Mouse (Mus musculus) layer of hippocampus, adult 9-11 months (tissue): Measurements from ENCODE around the gene Cd28.
"Not testable (repeated sequence)": the region's sequence is repeated elsewhere in the genome, so short reads cannot be mapped to it uniquely, and the experiment has no call there.

Experiments
- DNase-seq: peaks from one replicate; pipeline ENCODE4 v3.0.0; 2022

Cd28 gene

DNA sequence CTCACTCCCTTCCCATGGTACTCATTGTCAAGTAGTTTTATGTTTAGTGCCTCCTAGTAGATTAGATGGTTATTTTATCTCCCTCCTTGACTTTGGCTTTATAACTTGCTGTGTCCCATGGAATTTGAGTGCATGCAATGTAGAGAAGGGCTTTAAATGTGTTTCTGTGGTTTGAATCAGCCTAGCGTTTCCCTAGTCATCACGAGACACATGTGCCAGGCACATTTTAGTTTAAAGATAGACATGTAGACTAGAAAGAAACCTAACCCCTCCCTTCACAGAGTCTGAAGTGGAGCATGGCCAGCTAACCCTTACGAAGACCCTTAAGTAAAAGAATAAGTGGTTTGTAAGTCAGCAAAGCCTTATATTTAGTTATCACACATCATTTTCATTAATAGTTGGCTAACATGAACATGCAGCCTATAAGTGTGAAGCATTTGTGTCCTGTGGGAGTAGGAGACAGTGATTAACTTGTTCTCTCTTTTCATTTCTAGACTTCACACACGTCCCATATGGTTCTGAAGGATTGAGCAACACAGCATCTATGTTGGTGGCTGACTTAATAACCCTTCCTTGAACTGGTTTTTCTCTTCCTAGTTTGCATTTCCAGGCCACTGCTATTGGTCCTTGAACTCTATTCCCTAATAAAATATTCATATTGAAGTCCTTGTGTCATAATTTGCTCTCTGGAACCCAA is 86.7 kb downstream of the Cd28 start:
- no peak for DNase-seq

DNA sequence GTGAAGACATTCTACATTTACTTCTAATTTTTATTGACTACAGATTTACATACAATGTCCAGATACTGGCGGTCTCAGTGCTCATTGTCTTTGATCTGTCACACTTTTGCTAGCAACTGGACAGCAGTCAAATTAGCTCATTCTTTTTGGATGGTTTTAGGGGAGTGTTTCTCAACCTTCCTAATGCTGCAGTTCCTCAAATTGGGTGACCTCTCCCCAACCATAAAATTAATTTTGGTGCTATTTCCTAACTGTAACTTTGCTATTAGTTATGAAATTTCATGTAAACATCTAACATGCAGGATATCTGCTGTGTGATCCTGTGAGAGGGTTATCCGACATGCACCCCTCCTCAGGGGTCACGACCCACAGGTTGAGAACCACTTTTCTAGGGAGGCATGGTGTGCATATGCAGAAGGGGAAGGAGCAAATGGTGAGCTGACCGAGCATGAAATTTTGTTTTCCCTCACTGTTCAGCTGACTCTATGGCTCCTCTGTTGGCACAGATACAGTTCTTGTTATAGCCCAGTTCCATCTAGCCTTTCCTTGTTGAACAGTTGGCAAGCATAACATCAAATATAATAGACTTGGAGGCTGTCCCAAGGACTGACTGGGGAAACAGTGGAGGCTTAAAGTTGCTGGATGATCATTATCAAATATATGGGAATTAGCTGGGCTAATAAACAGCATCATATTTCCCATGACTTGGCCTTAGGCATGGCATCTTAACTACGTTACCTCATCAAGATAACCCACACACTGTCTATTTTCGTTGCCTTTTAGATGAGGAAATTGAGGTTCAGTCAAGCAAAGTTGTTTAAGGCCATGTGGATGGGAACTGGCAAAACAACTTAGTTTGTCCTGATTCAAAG is 87.5 kb downstream of the Cd28 start:
- DNase-seq: no peak

DNA sequence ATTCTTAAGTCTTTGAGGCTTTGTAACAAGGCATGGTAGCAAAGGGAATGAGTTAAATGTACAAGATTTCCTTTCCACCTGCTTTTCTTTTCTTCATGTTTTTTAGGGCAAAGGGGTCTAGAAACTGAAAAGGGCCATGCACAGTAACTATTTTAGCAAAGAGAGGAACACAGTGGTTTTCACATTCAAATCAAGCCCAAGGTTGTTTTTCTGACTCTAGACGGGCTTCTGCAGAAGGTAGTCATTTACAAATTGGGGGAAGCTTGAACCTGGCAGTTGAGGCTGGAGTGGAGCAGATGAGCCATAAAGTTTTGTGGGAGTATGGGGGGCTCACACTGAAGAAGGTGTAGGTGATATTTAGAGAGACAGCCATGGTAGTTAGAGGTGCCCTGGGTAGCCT is 88.6 kb downstream of the Cd28 start:
- DNase-seq: no peak

DNA sequence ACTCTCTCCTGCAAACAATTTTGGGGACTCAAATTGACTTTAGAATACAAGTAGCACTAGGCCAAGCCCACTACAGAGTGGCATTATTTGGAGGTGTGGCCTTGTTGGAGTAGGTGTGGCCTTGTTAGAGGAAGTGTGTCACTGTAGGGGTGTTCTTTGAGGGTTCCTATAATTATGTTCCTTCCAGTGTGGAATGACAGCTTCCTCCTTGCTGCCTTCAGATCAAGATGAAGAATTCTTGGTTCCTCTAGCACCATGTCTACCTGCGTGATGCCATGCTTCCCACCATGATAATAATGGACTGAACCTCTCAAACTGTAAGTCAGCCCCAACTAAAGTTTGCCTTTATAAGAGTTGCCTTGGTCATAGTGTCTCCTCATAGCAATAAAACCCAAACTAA is 91.1 kb downstream of the Cd28 start:
- no peak for DNase-seq

DNA sequence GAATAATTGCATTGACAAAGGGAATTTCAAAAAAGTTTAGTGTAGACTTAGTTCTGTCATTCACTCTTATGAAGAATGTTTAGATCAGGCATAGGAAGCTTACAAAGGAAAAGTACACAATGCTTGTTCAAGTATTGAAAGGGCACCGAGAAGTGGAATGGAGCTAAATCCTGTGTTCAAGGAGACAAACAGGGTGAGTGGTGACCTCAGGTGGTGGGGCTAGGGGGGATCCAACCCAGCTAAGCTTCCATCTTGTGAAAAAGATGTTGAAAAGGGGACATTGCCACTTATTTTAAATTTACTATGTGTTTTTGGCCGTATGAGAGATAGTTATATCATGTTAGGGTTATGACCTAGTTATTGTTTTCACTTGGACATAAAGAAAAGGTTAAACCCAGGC is 91.9 kb downstream of the Cd28 start:
- DNase-seq: no peak

DNA sequence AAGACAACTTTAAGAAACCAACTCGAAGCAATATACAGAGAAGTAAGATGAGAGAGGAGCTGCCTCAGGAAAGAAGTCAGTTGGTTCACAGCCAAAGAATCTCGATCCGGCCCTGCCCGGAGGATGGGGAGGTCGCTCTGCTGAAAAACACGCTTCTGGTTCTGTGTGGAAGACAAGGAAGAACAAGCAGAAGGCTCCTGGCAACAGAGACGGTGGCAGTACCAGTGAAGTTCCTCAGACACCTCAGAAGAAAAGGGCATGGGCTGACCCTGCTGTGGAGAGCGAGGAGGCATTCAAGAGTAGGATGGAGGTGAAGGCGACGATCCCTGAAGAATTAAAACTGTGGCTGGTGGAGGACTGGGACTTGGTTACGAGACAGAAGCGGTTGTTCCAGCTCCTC is 92.6 kb downstream of the Cd28 start:
- DNase-seq: no peak

DNA sequence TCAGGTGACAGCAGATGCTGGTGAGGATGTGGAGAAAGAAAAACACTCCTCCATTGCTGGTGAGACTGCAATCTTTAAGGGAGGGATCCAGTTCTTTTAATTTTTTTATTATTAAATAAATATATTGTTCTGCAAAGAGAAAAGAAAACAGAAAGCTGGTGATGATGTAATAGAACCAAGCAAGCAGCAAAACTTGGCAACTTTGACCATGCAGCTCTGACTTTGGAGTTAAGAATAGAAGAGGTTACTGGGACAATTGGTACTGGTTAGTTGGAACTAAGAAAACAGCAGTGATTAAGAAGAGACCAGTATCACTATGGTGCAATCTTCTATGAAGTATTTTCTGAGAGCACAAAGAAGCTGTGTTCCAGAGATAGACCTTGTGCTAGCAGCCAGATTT is 94.2 kb downstream of the Cd28 start:
- no peak for DNase-seq

DNA sequence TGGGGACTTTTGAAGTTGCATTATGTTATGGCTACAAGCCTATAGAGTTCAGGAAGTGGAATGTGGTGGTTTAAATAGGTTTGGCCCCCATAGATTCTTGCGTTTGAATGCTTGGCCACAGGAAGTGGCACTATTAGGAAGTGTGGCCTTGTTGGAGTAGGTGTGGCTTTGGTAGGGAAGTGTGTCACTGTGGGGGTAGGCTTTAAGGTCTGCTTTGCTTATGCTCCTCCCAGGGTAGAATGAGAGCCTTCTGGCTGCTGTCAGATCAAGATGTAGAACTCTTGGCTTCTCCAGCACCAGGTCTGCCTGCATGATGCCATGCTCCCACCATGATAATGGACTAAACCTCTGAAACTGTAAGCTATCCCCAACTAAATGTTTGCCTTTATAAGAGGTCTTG is 95.4 kb downstream of the Cd28 start:
- no peak for DNase-seq

DNA sequence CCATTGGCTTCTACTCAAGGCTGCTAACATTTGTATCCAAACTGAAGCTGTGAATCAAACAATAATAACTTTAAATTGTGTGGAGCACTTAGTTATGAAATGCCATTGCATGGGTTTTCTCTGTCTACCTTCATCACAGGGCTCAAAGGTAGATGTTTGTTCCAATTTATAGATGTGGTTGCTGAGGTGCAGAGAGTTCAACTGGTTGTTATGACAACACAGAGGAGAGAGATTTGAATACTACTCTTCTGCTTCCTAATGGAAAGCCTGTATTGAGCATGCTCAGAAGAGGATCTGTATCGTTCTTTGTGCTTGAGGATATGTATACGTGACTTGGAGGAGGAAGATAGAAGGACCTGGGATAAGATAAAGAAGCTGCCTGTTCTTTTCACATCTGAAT is 96.8 kb downstream of the Cd28 start:
- DNase-seq: no peak

DNA sequence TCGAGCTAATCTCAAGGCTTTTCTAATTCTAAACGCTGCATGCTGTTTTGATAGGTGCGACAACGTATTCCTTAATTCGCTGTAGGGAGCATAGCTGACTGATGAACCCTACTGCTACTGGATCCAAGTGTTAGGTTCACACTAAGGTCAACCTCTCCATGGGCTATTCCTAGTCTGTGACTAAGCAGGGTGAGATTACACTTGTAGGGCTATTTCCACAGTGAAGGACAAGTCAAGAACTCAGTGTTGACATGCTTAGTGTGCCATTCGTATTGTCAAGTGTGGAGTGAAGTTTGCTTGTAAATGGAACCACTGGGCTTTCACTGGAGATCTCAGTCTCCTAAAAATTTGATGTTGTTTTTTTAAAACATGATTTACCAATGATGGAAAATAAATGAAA is 99.3 kb downstream of the Cd28 start:
- no peak for DNase-seq

DNA sequence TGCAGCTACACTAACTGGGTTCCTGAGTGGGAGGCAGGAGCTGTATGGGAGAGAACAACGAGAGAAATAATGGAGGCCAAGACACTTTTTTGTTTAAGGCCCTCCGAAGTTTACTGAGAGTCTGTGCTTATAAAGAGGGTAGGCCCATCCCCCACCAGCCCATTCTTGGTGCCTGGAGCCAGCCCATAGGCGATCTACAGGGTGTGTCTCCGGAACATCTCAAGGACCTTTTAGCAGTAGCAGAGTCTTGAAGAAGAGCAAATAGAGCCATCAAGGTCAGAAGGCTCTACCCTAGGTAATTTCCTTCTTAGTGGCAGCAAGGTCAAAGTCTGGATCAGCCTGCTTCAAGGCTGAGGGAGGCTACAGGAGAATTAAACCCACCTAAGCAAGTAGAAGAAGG is 101.9 kb downstream of the Cd28 start:
- not testable (repeated sequence) for DNase-seq

DNA sequence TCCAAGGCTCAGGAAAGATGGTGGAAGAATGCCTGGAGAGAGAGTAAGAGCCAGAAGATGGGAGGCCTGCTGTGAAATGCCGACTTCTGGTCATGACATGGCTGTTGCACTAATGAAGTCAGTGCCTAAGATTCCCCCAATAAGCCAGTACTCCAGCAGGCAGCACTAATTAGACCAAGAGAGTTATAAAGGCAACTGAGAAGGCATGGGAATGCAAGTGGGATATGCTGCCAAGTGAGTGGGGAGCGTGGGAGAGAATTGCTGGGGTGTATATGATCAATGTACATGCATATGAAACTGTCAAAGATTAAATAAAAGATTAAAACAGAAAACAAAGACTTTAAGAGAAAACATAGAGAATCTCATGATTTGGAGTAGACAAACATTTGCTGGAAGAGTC is 103.4 kb downstream of the Cd28 start:
- DNase-seq: no peak

DNA sequence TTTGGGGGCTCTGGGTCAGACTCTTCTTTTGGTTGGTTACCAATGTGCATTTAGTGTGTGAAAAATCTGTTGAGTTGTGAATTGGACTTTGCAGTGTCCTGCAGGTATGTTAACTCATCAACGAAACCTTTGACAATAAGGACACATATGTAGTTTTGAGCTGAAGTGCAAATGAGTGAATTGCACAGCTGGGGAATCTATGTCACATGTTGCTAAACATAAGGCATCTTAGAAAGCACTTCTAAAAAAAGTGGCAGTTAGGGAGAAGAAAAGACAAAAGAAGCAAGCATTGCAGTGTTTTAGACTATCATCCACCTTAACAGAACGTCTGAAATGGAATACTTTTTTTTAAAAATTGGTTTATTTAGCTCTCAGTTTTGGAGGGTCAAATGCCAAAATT is 104.4 kb downstream of the Cd28 start:
- DNase-seq: no peak

DNA sequence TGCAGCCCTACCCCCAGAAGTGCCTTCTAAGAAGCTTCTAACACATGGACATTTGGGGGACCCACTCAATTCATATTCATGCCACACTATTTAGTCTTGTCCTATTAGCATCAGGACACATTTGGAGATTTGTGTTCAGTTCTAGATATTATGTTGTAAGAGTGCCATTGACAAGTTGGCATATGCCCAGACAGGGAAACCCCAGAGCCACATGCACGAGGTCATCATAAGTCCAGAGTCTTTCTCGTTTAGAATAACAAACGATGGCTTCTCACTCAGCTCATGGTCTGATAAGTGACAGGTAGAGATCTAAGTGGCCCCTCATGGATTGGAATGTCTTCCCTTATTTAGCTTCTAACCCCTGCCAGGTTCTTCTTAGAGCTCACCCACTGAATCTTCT is 105.0 kb downstream of the Cd28 start:
- DNase-seq: no peak
